Mouse (Mus musculus) forebrain, postnatal 0 days (tissue): Measurements from ENCODE around the gene Serpina3m. TPM values are rescaled to one million over a fixed set of nuclear protein-coding genes. Genes with fewer than 3 reads are reported as not detected.
A peak's percentile ranks its signal among the peaks of the same experiment; 100 is the strongest.

Source experiments
- ATAC-seq: fragments of 200-750 bp; cut with Nextera tagmentation; 2 replicates; pipeline ENCODE4 v1.8.0; 2017; ENCODE audit warnings: mild to moderate bottlenecking, moderate library complexity
- DNase-seq: peaks from one replicate; pipeline ENCODE4 v3.0.0-alpha.2; 2015
- H3K27ac ChIP-seq: fragments of 300-500 bp; sonication (generic); 2 replicates; pipeline ENCODE4 v1.5.1; 2014; ENCODE audit warnings: low read depth, mild to moderate bottlenecking, antibody characterized with exemption, low read length, moderate library complexity, mixed read lengths
- H3K27me3 ChIP-seq: fragments of 300-500 bp; sonication (generic); 2 replicates; pipeline ENCODE4 v1.6.1; 2014; ENCODE audit warnings: mild to moderate bottlenecking, low read length, mixed read lengths; ENCODE audit not compliant: insufficient read depth
- H3K36me3 ChIP-seq: fragments of 300-500 bp; sonication (generic); 2 replicates; pipeline ENCODE4 v1.6.1; 2014; ENCODE audit warnings: mild to moderate bottlenecking, moderate library complexity; ENCODE audit not compliant: insufficient read depth
- H3K4me1 ChIP-seq: fragments of 300-500 bp; sonication (generic); 2 replicates; pipeline ENCODE4 v1.6.1; 2014; ENCODE audit warnings: antibody characterized with exemption; ENCODE audit not compliant: insufficient read depth
- H3K4me2 ChIP-seq: fragments of 300-500 bp; sonication (generic); 2 replicates; pipeline ENCODE4 v1.6.1; 2014; ENCODE audit warnings: low read depth, mild to moderate bottlenecking, moderate library complexity
- H3K4me3 ChIP-seq: fragments of 300-500 bp; sonication (generic); 2 replicates; pipeline ENCODE4 v1.5.1; 2014; ENCODE audit warnings: low read depth, low read length, mixed read lengths
- H3K9ac ChIP-seq: fragments of 300-500 bp; sonication (generic); 2 replicates; pipeline ENCODE4 v1.6.1; 2014; ENCODE audit warnings: mild to moderate bottlenecking
- H3K9me3 ChIP-seq: fragments of 300-500 bp; sonication (generic); 2 replicates; pipeline ENCODE4 v1.6.1; 2016; ENCODE audit warnings: low read length
- CTCF ChIP-seq: sonication (generic); IDR thresholded peaks from 2 replicates; pipeline ENCODE4 v1.5.1; 2016; ENCODE audit warnings: antibody characterized with exemption, control low read depth, low read depth
- WGBS: fragments of 180-500 bp; shearing (Covaris S2); extraction: QIAGEN DNeasy Blood & Tissue Kit; methylation state at CpG from one replicate; pipeline ENCODE4 v1.1.7; 2014; 5-methylcytosine and 5-hydroxymethylcytosine counted together
- polyA plus RNA-seq: library from polyadenylated mRNA; unstranded; fragments of >200 nt; fragmentation: Nextera tagmentation; extraction: Ambion mirVana; gene quantifications from 2 replicates; pipeline ENCODE4 v1.2.1, GENCODE M21; 2015
- total RNA-seq: library from RNA; depleted of rRNA; stranded (reverse); fragments of >200 nt; gene quantifications from 2 replicates; pipeline ENCODE4 v1.2.3, GENCODE M21; 2014; rRNA removed

Gene Serpina3m
- total and polyA plus RNA-seq, 2 experiments from 2014 or later = not detected

DNA sequence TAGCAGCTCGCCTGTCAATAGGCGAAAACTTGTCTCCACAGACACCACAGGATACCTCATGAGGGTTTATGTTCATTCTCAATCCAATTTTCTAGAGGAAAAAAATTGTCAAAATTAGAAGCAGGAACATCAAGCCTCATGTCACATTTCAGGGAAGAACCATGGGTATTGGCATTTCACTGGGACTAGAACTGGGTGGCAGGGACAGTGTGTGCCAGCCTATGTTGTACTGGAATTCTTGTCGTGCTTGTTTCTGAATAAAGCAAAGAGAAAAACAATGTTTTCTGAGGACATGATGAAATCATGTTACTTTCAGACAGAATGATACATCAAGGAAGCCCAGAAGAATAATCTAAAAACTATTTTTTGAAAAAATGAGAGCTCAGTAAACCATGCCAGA, 87.3 kb downstream of the Serpina3m start:
- Histone ChIP-seq H3K36me3 (no peaks in the 10 kb centered on the region), H3K9me3 (no peaks in the 10 kb centered on the region), H3K9ac (no peak overlapping the region), H3K27me3 (no peaks in the 10 kb centered on the region), H3K4me3 (no peak overlapping the region), H3K4me1 (no peaks in the 10 kb centered on the region), H3K4me2 (no peak overlapping the region), H3K27ac (no peak overlapping the region)
- DNase-seq (no peak), ATAC-seq (no peak)
- no peak for TF ChIP-seq CTCF
- 81% methylated on average over 3 of the region's 3 CpGs for WGBS

DNA sequence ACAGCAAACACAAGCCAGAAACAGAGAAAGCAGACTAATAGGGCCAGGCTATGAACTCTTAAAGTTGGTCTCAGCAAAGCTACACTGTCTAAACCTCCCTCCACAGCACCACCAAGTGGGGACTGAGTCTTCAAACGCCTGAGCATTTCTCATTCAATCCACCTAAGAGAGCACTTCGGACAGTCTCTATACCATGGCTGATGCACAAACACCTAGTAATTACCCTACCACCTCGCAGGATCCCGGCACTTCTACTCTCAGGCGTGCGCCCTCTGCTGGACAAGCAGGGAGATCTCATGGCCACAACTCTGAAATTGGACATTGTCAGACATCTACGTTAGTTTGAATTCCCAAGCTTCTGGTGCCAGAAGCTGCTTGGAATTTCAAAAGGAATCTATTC, 88.6 kb downstream of the Serpina3m start:
- no peaks in the 10 kb centered on the region for H3K9me3 ChIP-seq
- no peak overlapping the region for H3K27ac ChIP-seq
- no peaks in the 10 kb centered on the region for H3K36me3 ChIP-seq
- 3% methylated on average over 7 of the region's 7 CpGs for WGBS
- ATAC-seq (peak; percentile 56), DNase-seq (peak; percentile 61)
- H3K27me3 ChIP-seq = no peaks in the 10 kb centered on the region
- H3K9ac ChIP-seq = no peak overlapping the region
- TF ChIP-seq CTCF = peak; percentile 77
- no peak overlapping the region for H3K4me2 ChIP-seq
- no peak overlapping the region for H3K4me3 ChIP-seq
- H3K4me1 ChIP-seq = no peaks in the 10 kb centered on the region

DNA sequence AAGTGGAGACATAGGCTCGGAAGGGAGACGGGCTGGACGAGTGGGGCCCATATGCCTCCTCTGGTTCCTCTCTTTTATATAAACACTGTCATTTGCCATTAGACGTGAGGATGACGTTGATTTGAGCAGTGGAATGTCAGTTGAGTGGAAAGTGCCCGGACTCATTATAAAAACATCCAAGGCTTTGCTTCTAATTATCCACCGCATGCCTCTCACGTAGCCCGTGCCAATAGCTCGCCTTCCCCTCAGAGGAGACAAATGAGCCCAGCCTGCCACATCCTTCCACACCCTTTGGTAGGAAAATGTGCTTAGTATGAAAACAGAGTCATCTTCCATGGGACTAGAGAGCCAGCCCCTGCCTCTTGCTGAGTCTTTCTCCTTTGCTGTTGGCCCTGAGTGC, 93.1 kb downstream of the Serpina3m start:
- no peaks in the 10 kb centered on the region for H3K27me3 ChIP-seq
- H3K4me2 ChIP-seq = no peak overlapping the region
- no peak overlapping the region for H3K9ac ChIP-seq
- no peak overlapping the region for H3K27ac ChIP-seq
- no peaks in the 10 kb centered on the region for H3K9me3 ChIP-seq
- no peak overlapping the region for H3K4me3 ChIP-seq
- no peak for TF ChIP-seq CTCF
- no peak for DNase-seq
- H3K4me1 ChIP-seq = no peaks in the 10 kb centered on the region
- WGBS = 32% methylated on average over 10 of the region's 10 CpGs
- H3K36me3 ChIP-seq = no peaks in the 10 kb centered on the region
- ATAC-seq = no peak

DNA sequence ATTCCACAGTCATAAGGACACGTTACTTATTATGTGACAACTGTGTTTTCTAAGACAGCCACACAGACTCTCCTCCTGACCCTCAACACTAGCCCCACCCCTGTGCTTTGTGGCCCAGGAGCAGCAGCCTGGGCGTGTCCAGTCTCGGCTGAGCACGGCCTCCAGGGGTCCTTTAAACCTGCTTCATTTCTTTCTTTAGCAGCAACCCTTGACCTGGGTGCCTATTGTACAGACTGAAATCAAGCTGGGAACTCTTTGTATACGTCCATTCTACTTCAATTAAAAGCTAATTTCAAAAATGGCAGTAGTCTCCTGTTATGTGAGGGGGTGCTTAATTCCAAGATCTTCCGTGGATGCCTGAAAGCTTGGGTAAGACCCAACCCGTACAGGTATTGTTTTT, 94.9 kb downstream of the Serpina3m start:
- Histone ChIP-seq H3K27me3 (no peaks in the 10 kb centered on the region), H3K36me3 (no peaks in the 10 kb centered on the region), H3K4me1 (no peaks in the 10 kb centered on the region), H3K4me2 (no peak overlapping the region), H3K27ac (no peak overlapping the region), H3K9ac (no peak overlapping the region), H3K9me3 (no peaks in the 10 kb centered on the region), H3K4me3 (no peak overlapping the region)
- TF ChIP-seq CTCF = no peak
- 18% methylated on average over 7 of the region's 7 CpGs for WGBS
- no peak for DNase-seq
- no peak for ATAC-seq

- Histone ChIP-seq H3K27ac (no peak overlapping the region), H3K9me3 (no peaks in the 10 kb centered on the region), H3K4me2 (no peak overlapping the region), H3K9ac (no peak overlapping the region), H3K4me1 (no peaks in the 10 kb centered on the region), H3K4me3 (no peak overlapping the region), H3K36me3 (no peaks in the 10 kb centered on the region), H3K27me3 (no peaks in the 10 kb centered on the region)
- DNase-seq (no peak), ATAC-seq (no peak)
- TF ChIP-seq CTCF = no peak
- 76% methylated on average over 20 of the region's 20 CpGs for WGBS
These were observed 95.9 kb downstream of the Serpina3m start for GRCm38 (mm10) chr12:104433951-104434735.

- Histone ChIP-seq H3K36me3 (no peaks in the 10 kb centered on the region), H3K4me2 (no peak overlapping the region), H3K4me3 (no peak overlapping the region), H3K27me3 (peaks cover 5% of the 10 kb centered on the region; the same call in 1 of the 2 replicates), H3K4me1 (no peaks in the 10 kb centered on the region), H3K9me3 (no peaks in the 10 kb centered on the region), H3K9ac (no peak overlapping the region), H3K27ac (no peak overlapping the region)
- WGBS = 11% methylated on average over 22 of the region's 22 CpGs
- peak; percentile 93 for DNase-seq
- peak; percentile 99 for TF ChIP-seq CTCF
- ATAC-seq = peak; percentile 76
These were observed 101.9 kb downstream of the Serpina3m start for GRCm38 (mm10) chr12:104440087-104440760.

GRCm38 (mm10) chr12:104443716-104444115, 105.4 kb downstream of the Serpina3m start:
- TF ChIP-seq CTCF = no peak
- Histone ChIP-seq H3K27ac (no peak overlapping the region), H3K9ac (no peak overlapping the region), H3K27me3 (peaks cover 5% of the 10 kb centered on the region; the same call in 1 of the 2 replicates), H3K4me1 (no peaks in the 10 kb centered on the region), H3K9me3 (no peaks in the 10 kb centered on the region), H3K4me2 (no peak overlapping the region), H3K4me3 (no peak overlapping the region), H3K36me3 (no peaks in the 10 kb centered on the region)
- DNase-seq = no peak
- WGBS = 81% methylated on average over 11 of the region's 11 CpGs
- ATAC-seq = no peak

Other genes starting within 250 kb of the Serpina3m start
- not detected in 2 replicates for gene Serpina5, start 237.4 kb upstream of the Serpina3m start, total RNA-seq
- not detected in 2 replicates for gene Serpina5, start 237.4 kb upstream of the Serpina3m start, polyA plus RNA-seq
- gene Serpina3a, start 225.8 kb upstream of the Serpina3m start, total RNA-seq = not detected in 2 replicates
- gene Serpina3a, start 225.8 kb upstream of the Serpina3m start, polyA plus RNA-seq = not detected in 2 replicates
- 0.08 TPM in 1 of 2 replicates, not detected in the other for gene Serpina3b, start 210.5 kb upstream of the Serpina3m start, total RNA-seq
- not detected in 2 replicates for gene Serpina3b, start 210.5 kb upstream of the Serpina3m start, polyA plus RNA-seq
- not detected in 2 replicates for gene Serpina3c, start 184.6 kb upstream of the Serpina3m start, total RNA-seq
- gene Serpina3c, start 184.6 kb upstream of the Serpina3m start, polyA plus RNA-seq = not detected in 2 replicates
- 0.23 TPM in 1 of 2 replicates, not detected in the other for gene Serpina3f, start 123.9 kb upstream of the Serpina3m start, total RNA-seq
- 0.09 and 0.12 TPM in 2 replicates for gene Serpina3f, start 123.9 kb upstream of the Serpina3m start, polyA plus RNA-seq
- gene Serpina3g, start 102.2 kb upstream of the Serpina3m start, total RNA-seq = 0.15 and 0.43 TPM in 2 replicates
- 0.47 and 0.48 TPM in 2 replicates for gene Serpina3g, start 102.2 kb upstream of the Serpina3m start, polyA plus RNA-seq
- gene Serpina3i, start 75.4 kb upstream of the Serpina3m start, total RNA-seq = 0.10 TPM in 1 of 2 replicates, not detected in the other
- not detected in 2 replicates for gene Serpina3i, start 75.4 kb upstream of the Serpina3m start, polyA plus RNA-seq
- gene Serpina3j, start 23.9 kb upstream of the Serpina3m start, total RNA-seq = not detected in 2 replicates
- not detected in 2 replicates for gene Serpina3j, start 23.9 kb upstream of the Serpina3m start, polyA plus RNA-seq
- gene Serpina3k, start within 50 bp of the Serpina3m start, total RNA-seq = not detected in 2 replicates
- not detected in 2 replicates for gene Serpina3k, start within 50 bp of the Serpina3m start, polyA plus RNA-seq
- 3.8 and 4.2 TPM in 2 replicates for gene Serpina3n, start 68.2 kb downstream of the Serpina3m start, total RNA-seq
- 1.6 and 3.3 TPM in 2 replicates for gene Serpina3n, start 68.2 kb downstream of the Serpina3m start, polyA plus RNA-seq
- 1.5 TPM in 1 of 2 replicates, not detected in the other for gene Gsc, start 134.8 kb downstream of the Serpina3m start, total RNA-seq
- gene Gsc, start 134.8 kb downstream of the Serpina3m start, polyA plus RNA-seq = 0.11 TPM in 1 of 2 replicates, not detected in the other